Mouse (Mus musculus): ENCODE measurements at regions not wholly inside any gene's neighbourhood (a gene's known extent, or its start where the extent isn't known, plus 50 kb on each side); places are given as distances from the start of the nearest gene placed in this dataset.

DNA sequence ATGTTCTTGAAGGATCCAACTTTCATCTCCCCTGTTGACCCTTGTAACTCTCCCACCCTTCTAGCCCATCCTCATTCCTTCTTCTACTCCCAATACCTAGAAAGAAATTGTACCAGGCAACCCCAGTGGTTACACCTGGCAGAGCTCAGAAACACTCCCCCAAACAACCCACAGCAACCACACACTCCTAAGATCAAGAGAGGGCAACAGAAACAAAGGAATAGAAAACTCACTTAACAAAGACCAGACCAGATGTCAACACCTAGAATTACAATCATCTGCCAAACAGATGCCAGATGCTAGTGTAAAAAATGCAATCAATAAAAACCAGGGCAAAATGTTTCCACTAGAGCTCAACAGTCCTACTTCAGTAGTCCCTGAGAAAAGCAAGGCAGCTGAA lies 400.9 kb downstream of the Ptprc start:
- TF ChIP-seq POLR2A (IDR thresholded peaks at IDR 0.05; ENCODE audit: control insufficient read depth, extremely low read depth, insufficient read depth, low read length, poor library complexity) (no peak), CTCF (IDR thresholded peaks at IDR 0.05; ENCODE audit: borderline replicate concordance, control insufficient read depth, extremely low read depth, insufficient read depth, low read length, poor library complexity) (no peak)

Data from thymus, adult 2 months (tissue).